Mouse (Mus musculus): ENCODE results near the gene Klrb1f. TPM values are rescaled to one million over a fixed set of nuclear protein-coding genes. Genes with fewer than 3 reads are reported as not detected.
"Not testable (repeated sequence)": the region's sequence is repeated elsewhere in the genome, so short reads cannot be mapped to it uniquely, and the experiment has no call there.

Klrb1f gene
- polyA plus RNA-seq, 1 experiment from 2014 or later = 0.87 TPM

DNA sequence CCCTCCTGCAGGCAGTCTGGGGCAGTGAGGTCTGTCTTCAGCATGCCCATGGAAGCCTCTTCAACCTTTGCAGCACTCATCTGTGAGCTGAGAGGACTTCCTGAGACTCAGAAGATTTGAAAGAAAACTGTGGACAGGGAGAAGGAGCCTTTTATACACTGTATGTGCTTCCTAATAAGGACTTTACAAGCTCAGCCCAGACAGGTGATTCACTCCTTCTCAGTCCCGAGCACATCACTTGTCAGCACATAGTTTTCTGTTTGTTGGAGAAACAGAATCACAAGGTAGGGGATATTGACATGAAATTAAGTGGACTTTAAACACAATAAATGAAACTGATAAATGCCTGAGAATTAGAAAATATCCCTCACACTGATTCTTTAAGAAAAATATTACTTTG lies 55.1 kb downstream of the Klrb1f start, which contains the start of gene Clec2e:
Gene Clec2e, minus strand, starts transcription at position 120 of the 400 bp plus-strand sequence.
- WGBS = 76% methylated on average over 1 of the region's 1 CpGs

GRCm38 (mm10) chr6:129101604-129102003 lies 55.9 kb downstream of the Klrb1f start:
- ATAC-seq = no peak
- no peaks in the 10 kb centered on the region for H3K36me3 ChIP-seq (ENCODE audit: control insufficient read depth, insufficient read depth, low read length)
- WGBS = 82% methylated on average over 1 of the region's 1 CpGs
- H3K4me1 ChIP-seq (ENCODE audit: control insufficient read depth, insufficient read depth, low read length) = no peaks in the 10 kb centered on the region
- no peaks in the 10 kb centered on the region for H3K27me3 ChIP-seq (ENCODE audit: control insufficient read depth, insufficient read depth, low read depth, low read length)
- H3K9ac ChIP-seq (ENCODE audit: low read depth, low read length) = no peak overlapping the region
- no peak overlapping the region for H3K4me2 ChIP-seq (ENCODE audit: low read length)
- no peaks in the 10 kb centered on the region for H3K9me3 ChIP-seq (replicated peaks; ENCODE audit: control insufficient read depth, low read length, poor library complexity, severe bottlenecking)
- H3K4me3 ChIP-seq (ENCODE audit: low read depth, low read length) = no peak overlapping the region
- no peak overlapping the region for H3K27ac ChIP-seq (ENCODE audit: low read length)

More for the DNA sequence above, 55.1 kb downstream of the Klrb1f start, which contains the start of gene Clec2e:
- H3K4me1 ChIP-seq (ENCODE audit: control insufficient read depth, insufficient read depth, low read length); H3K4me2 ChIP-seq (ENCODE audit: low read length); H3K4me3 ChIP-seq (ENCODE audit: low read depth, low read length); H3K9ac ChIP-seq (ENCODE audit: low read depth, low read length); H3K27me3 ChIP-seq (ENCODE audit: control insufficient read depth, insufficient read depth, low read depth, low read length); H3K27ac ChIP-seq (ENCODE audit: low read length); H3K9me3 ChIP-seq (replicated peaks; ENCODE audit: control insufficient read depth, low read length, poor library complexity, severe bottlenecking); H3K36me3 ChIP-seq (ENCODE audit: control insufficient read depth, insufficient read depth, low read length); ATAC-seq: not testable (repeated sequence)

DNA sequence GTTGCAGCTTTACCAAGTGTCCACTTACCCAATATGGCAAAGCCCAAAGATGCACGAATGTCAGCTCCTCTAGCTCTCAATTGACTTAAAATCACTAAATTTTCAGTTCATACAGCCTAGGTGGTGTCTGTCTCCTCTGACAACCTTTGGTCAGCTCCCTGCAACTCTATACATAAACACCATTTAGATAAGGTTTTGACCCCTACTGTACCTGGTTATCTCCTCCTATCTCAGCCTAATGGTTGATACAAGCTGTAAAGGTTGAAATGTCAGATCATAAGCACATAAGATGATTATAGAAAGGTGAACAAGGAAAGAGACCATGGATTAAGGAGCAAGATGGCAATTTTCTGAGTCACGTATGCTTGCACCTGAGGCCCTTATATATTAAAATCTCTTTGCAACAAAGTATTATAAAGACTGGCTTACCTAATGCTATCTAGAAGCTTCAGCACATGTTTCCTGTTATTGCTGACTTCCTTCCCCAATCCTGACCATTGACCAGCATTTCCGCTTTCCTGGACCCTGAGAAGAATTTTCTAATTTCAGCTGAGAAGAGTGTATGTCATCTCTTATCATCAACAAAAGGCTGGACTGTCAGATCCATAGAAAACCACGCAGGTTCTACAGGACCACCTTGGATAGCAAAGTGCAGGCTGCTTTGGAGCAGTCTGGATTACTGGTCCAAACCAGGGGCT lies 57.3 kb downstream of the Klrb1f start:
- Histone ChIP-seq H3K9me3 (replicated peaks; ENCODE audit: control insufficient read depth, low read length, poor library complexity, severe bottlenecking) (no peaks in the 10 kb centered on the region), H3K9ac (ENCODE audit: low read depth, low read length) (no peak overlapping the region), H3K4me3 (ENCODE audit: low read depth, low read length) (no peak overlapping the region), H3K27me3 (ENCODE audit: control insufficient read depth, insufficient read depth, low read depth, low read length) (no peaks in the 10 kb centered on the region), H3K4me1 (ENCODE audit: control insufficient read depth, insufficient read depth, low read length) (no peaks in the 10 kb centered on the region), H3K4me2 (ENCODE audit: low read length) (no peak overlapping the region), H3K27ac (ENCODE audit: low read length) (no peak overlapping the region), H3K36me3 (ENCODE audit: control insufficient read depth, insufficient read depth, low read length) (no peaks in the 10 kb centered on the region)
- 87% methylated on average over 4 of the region's 4 CpGs for WGBS
- ATAC-seq = no peak

Other genes with a start within 250 kb of the Klrb1f start
- not detected in 2 replicates for gene Gm44511, start 219.6 kb upstream of the Klrb1f start, polyA plus RNA-seq (2015; fragmentation: Nextera tagmentation; extraction: Ambion mirVana)
- gene Klrb1b, start 219.6 kb upstream of the Klrb1f start, polyA plus RNA-seq (2015; fragmentation: Nextera tagmentation; extraction: Ambion mirVana) = not detected in 2 replicates
- gene Clec2i, start 158.3 kb upstream of the Klrb1f start, polyA plus RNA-seq (2015; fragmentation: Nextera tagmentation; extraction: Ambion mirVana) = not detected in 2 replicates
- gene BC035044, start 154.8 kb upstream of the Klrb1f start, polyA plus RNA-seq (2015; fragmentation: Nextera tagmentation; extraction: Ambion mirVana) = 0.23 TPM in 1 of 2 replicates, not detected in the other
- not detected in 2 replicates for gene Clec2g, start 111.5 kb upstream of the Klrb1f start, polyA plus RNA-seq (2015; fragmentation: Nextera tagmentation; extraction: Ambion mirVana)
- gene Clec2e, start 55.0 kb downstream of the Klrb1f start, polyA plus RNA-seq (2015; fragmentation: Nextera tagmentation; extraction: Ambion mirVana) = not detected in 2 replicates
- not detected in 2 replicates for gene Clec2d, start 134.7 kb downstream of the Klrb1f start, polyA plus RNA-seq (2015; fragmentation: Nextera tagmentation; extraction: Ambion mirVana)
- not detected in 2 replicates for gene Cd69, start 229.5 kb downstream of the Klrb1f start, polyA plus RNA-seq (2015; fragmentation: Nextera tagmentation; extraction: Ambion mirVana)

Data from midbrain, embryonic 16.5 days (tissue).